ENCODE assay signal across 10 mouse cellular contexts in the genomic region with DNA sequence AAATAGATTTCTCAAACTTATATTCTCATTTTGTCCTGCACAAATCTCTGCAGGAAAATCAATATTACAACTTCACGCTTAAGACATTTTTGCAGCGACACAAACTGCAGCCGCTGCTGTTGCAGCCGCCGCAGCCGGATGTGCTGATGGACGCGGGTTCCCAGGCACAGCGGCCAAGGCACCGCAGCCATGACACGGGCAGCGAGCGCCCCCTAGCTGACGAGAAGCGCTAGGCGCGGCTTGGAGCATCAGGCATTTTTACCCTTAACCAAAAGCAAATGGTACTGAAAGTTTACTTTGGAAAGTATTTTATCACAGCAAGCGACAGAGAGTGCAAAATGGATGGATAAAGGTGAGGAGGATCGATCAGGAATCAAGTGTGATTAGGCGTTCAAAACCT. TPM values are rescaled to one million over a fixed set of nuclear protein-coding genes. Genes with fewer than 3 reads are reported as not detected.
DNase-seq lines count a peak whose midpoint lies in the region; ATAC-seq and TF ChIP-seq lines count a peak whose summit lies in the region.
"Had no signal": no experiment of that assay in that cellular context is flagged by ENCODE, and none has a peak within 500 bp of the region (broad histone marks: within the 10 kb centered on the region; RNA-seq: fewer than 3 reads in every experiment).

No protein-coding gene starts in this region.

- H3K9ac ChIP-seq in liver, embryonic 12.5 days, result no peak overlapping the region
- H3K9ac ChIP-seq in embryonic facial prominence, embryonic 13.5 days, result peak overlapping the region; percentile 100
- no peak overlapping the region for H3K9ac ChIP-seq in heart, embryonic 15.5 days
- H3K9ac ChIP-seq in kidney, postnatal 0 days (ENCODE audit: low read depth, low read length), result no peak overlapping the region
- H3K9ac ChIP-seq in liver, embryonic 11.5 days (ENCODE audit: low read depth, low read length), result no peak overlapping the region
- no peak overlapping the region for H3K9ac ChIP-seq in neural tube, embryonic 12.5 days
- H3K9ac ChIP-seq in stomach, embryonic 16.5 days (ENCODE audit: low read length), result no peak overlapping the region

- no peaks in the 10 kb centered on the region; the same call in 1 of the 2 replicates for H3K4me1 ChIP-seq in liver, embryonic 12.5 days
- H3K4me1 ChIP-seq in embryonic facial prominence, embryonic 13.5 days, result peaks cover 68% of the 10 kb centered on the region
- H3K4me1 ChIP-seq in heart, embryonic 15.5 days (replicated peaks), result peaks cover 7% of the 10 kb centered on the region
- H3K4me1 ChIP-seq in kidney, postnatal 0 days (replicated peaks; ENCODE audit: insufficient read depth, low read length), result no peaks in the 10 kb centered on the region
- H3K4me1 ChIP-seq in liver, embryonic 11.5 days (replicated peaks; ENCODE audit: control insufficient read depth, insufficient read depth, low read length), result no peaks in the 10 kb centered on the region
- peaks cover 55% of the 10 kb centered on the region for H3K4me1 ChIP-seq in neural tube, embryonic 12.5 days
- no peaks in the 10 kb centered on the region for H3K4me1 ChIP-seq in stomach, embryonic 16.5 days (ENCODE audit: control insufficient read depth, insufficient read depth, low read length)

- WGBS in liver, embryonic 12.5 days (ENCODE audit: insufficient replicate concordance), result 2% methylated on average over 20 of the region's 20 CpGs
- WGBS in embryonic facial prominence, embryonic 13.5 days, result under 1% methylated on average over 20 of the region's 20 CpGs
- under 1% methylated on average over 20 of the region's 20 CpGs for WGBS in heart, embryonic 15.5 days
- WGBS in kidney, postnatal 0 days, result under 1% methylated on average over 20 of the region's 20 CpGs
- 2% methylated on average over 20 of the region's 20 CpGs for WGBS in liver, embryonic 11.5 days
- WGBS in neural tube, embryonic 12.5 days, result 3% methylated on average over 20 of the region's 20 CpGs
- WGBS in stomach, embryonic 16.5 days, result under 1% methylated on average over 20 of the region's 20 CpGs

- peak; percentile 99 for TF ChIP-seq CTCF in kidney, postnatal 0 days (IDR thresholded peaks at IDR 0.05; ENCODE audit: low read depth)

- no peak for ATAC-seq in liver, embryonic 12.5 days
- no peak for ATAC-seq in embryonic facial prominence, embryonic 13.5 days (ENCODE audit: insufficient number of reproducible peaks, insufficient read depth, low FRiP score, low TSS enrichment, low read depth)
- ATAC-seq in heart, embryonic 15.5 days (replicated peaks; ENCODE audit: insufficient number of reproducible peaks, insufficient read depth, low FRiP score, low read depth), result no peak
- ATAC-seq in kidney, postnatal 0 days (replicated peaks; ENCODE audit: low FRiP score, low read depth), result no peak; the same call in 1 of the 2 replicates
- ATAC-seq in liver, embryonic 11.5 days (replicated peaks; ENCODE audit: low FRiP score), result no peak
- no peak for ATAC-seq in neural tube, embryonic 12.5 days (ENCODE audit: low FRiP score, low read depth)
- no peak for ATAC-seq in stomach, embryonic 16.5 days (ENCODE audit: insufficient read depth, low FRiP score)

- no peaks in the 10 kb centered on the region for H3K9me3 ChIP-seq in liver, embryonic 12.5 days (replicated peaks)
- H3K9me3 ChIP-seq in embryonic facial prominence, embryonic 13.5 days, result no peaks in the 10 kb centered on the region
- no peaks in the 10 kb centered on the region for H3K9me3 ChIP-seq in heart, embryonic 15.5 days (replicated peaks)
- H3K9me3 ChIP-seq in kidney, postnatal 0 days (replicated peaks; ENCODE audit: low read length), result no peaks in the 10 kb centered on the region
- no peaks in the 10 kb centered on the region for H3K9me3 ChIP-seq in liver, embryonic 11.5 days (ENCODE audit: control insufficient read depth, low read length)
- no peaks in the 10 kb centered on the region for H3K9me3 ChIP-seq in neural tube, embryonic 12.5 days
- H3K9me3 ChIP-seq in stomach, embryonic 16.5 days (replicated peaks; ENCODE audit: control insufficient read depth, low read length), result no peaks in the 10 kb centered on the region

- no peaks in the 10 kb centered on the region for H3K36me3 ChIP-seq in liver, embryonic 12.5 days
- H3K36me3 ChIP-seq in embryonic facial prominence, embryonic 13.5 days, result no peaks in the 10 kb centered on the region
- no peaks in the 10 kb centered on the region for H3K36me3 ChIP-seq in heart, embryonic 15.5 days
- no peaks in the 10 kb centered on the region for H3K36me3 ChIP-seq in kidney, postnatal 0 days (ENCODE audit: insufficient read depth, low read length)
- no peaks in the 10 kb centered on the region for H3K36me3 ChIP-seq in liver, embryonic 11.5 days (ENCODE audit: control insufficient read depth, insufficient read depth, low read length)
- no peaks in the 10 kb centered on the region for H3K36me3 ChIP-seq in neural tube, embryonic 12.5 days
- H3K36me3 ChIP-seq in stomach, embryonic 16.5 days (ENCODE audit: control insufficient read depth, insufficient read depth, low read length), result no peaks in the 10 kb centered on the region
- H3K36me3 ChIP-seq: G1E had no signal

- peaks cover 86% of the 10 kb centered on the region for H3K27me3 ChIP-seq in liver, embryonic 12.5 days (replicated peaks)
- no peaks in the 10 kb centered on the region for H3K27me3 ChIP-seq in embryonic facial prominence, embryonic 13.5 days
- H3K27me3 ChIP-seq in heart, embryonic 15.5 days, result peaks cover 46% of the 10 kb centered on the region
- peaks cover 21% of the 10 kb centered on the region for H3K27me3 ChIP-seq in kidney, postnatal 0 days (ENCODE audit: insufficient read depth, low read length)
- peaks cover 53% of the 10 kb centered on the region for H3K27me3 ChIP-seq in liver, embryonic 11.5 days (replicated peaks; ENCODE audit: control insufficient read depth, insufficient read depth, low read length)
- H3K27me3 ChIP-seq in neural tube, embryonic 12.5 days (replicated peaks), result peaks cover 7% of the 10 kb centered on the region
- 0 out of 2 replicates have a peak, but pooled peaks cover 4% of the 10 kb centered on the region for H3K27me3 ChIP-seq in stomach, embryonic 16.5 days (ENCODE audit: control insufficient read depth, insufficient read depth, low read length)

- no peak overlapping the region for H3K4me3 ChIP-seq in liver, embryonic 12.5 days
- peak overlapping the region; percentile 97 for H3K4me3 ChIP-seq in embryonic facial prominence, embryonic 13.5 days
- no peak overlapping the region for H3K4me3 ChIP-seq in heart, embryonic 15.5 days
- no peak overlapping the region for H3K4me3 ChIP-seq in kidney, postnatal 0 days (replicated peaks; ENCODE audit: low read depth, low read length)
- H3K4me3 ChIP-seq in liver, embryonic 11.5 days (ENCODE audit: low read depth, low read length), result no peak overlapping the region
- peak overlapping the region; percentile 18; the same call in 1 of the 2 replicates for H3K4me3 ChIP-seq in neural tube, embryonic 12.5 days
- H3K4me3 ChIP-seq in stomach, embryonic 16.5 days (replicated peaks; ENCODE audit: low read length), result no peak overlapping the region
- H3K4me3 ChIP-seq: myocyte had no signal

- DNase-seq in liver, result peak; percentile 75
- peak; percentile 89 for DNase-seq in kidney, postnatal 0 days (ENCODE audit: low spot score)
- peak; percentile 74 for DNase-seq in liver, embryonic 11.5 days (ENCODE audit: low spot score)

- no peak overlapping the region for H3K4me2 ChIP-seq in liver, embryonic 12.5 days
- H3K4me2 ChIP-seq in embryonic facial prominence, embryonic 13.5 days, result peak overlapping the region; percentile 93
- H3K4me2 ChIP-seq in heart, embryonic 15.5 days, result peak overlapping the region; percentile 1; the same call in 1 of the 2 replicates
- H3K4me2 ChIP-seq in kidney, postnatal 0 days (ENCODE audit: low read length), result no peak overlapping the region
- H3K4me2 ChIP-seq in liver, embryonic 11.5 days, result 0 out of 2 replicates have a peak overlapping the region, but pooled peaks have one; percentile 14
- peak overlapping the region; percentile 81 for H3K4me2 ChIP-seq in neural tube, embryonic 12.5 days (replicated peaks)
- H3K4me2 ChIP-seq in stomach, embryonic 16.5 days (ENCODE audit: low read depth, low read length), result peak overlapping the region; percentile 18; the same call in 1 of the 2 replicates

- H3K27ac ChIP-seq in liver, embryonic 12.5 days, result no peak overlapping the region
- H3K27ac ChIP-seq in embryonic facial prominence, embryonic 13.5 days, result peak overlapping the region; percentile 66
- no peak overlapping the region for H3K27ac ChIP-seq in heart, embryonic 15.5 days
- H3K27ac ChIP-seq in kidney, postnatal 0 days, result no peak overlapping the region
- H3K27ac ChIP-seq in liver, embryonic 11.5 days (ENCODE audit: low read depth, low read length), result no peak overlapping the region
- H3K27ac ChIP-seq in neural tube, embryonic 12.5 days, result no peak overlapping the region
- H3K27ac ChIP-seq in stomach, embryonic 16.5 days (ENCODE audit: low read length), result no peak overlapping the region

RNA-seq across cellular contexts. Expression of a gene that starts 4.7 kb away (rescaled TPM):
- 0.30 and 0.31 TPM in 2 replicates for polyA plus RNA-seq in liver, embryonic 12.5 days (2016; fragmentation: Nextera tagmentation; extraction: Ambion mirVana)
- polyA plus RNA-seq in embryonic facial prominence, embryonic 13.5 days (2015; fragmentation: Nextera tagmentation; extraction: Ambion mirVana), result 35.7 and 40.6 TPM in 2 replicates
- 4.6 and 9.3 TPM in 2 replicates for polyA plus RNA-seq in heart, embryonic 15.5 days (2015; fragmentation: Nextera tagmentation; extraction: Ambion mirVana)
- polyA plus RNA-seq in kidney, postnatal 0 days (2015; fragmentation: Nextera tagmentation; extraction: Ambion mirVana), result 2.2 and 2.4 TPM in 2 replicates
- 0.53 and 0.90 TPM in 2 replicates for polyA plus RNA-seq in liver, embryonic 11.5 days (2014; fragmentation: Nextera tagmentation; extraction: Ambion mirVana)
- polyA plus RNA-seq in neural tube, embryonic 12.5 days (2016; fragmentation: Nextera tagmentation; extraction: Ambion mirVana), result 25.9 and 27.1 TPM in 2 replicates
- 2.3 and 2.6 TPM in 2 replicates for polyA plus RNA-seq in stomach, embryonic 16.5 days (2015; fragmentation: Nextera tagmentation; extraction: Ambion mirVana)
- polyA plus RNA-seq: G1E, myocyte had no signal

Comparison
In these comparisons a context has a peak if more than half of its experiments do, and no peak if none do; other contexts are left out.
1. H3K4me2 ChIP-seq: peak in embryonic facial prominence, embryonic 13.5 days (single experiment), heart, embryonic 15.5 days (single experiment), liver, embryonic 11.5 days (single experiment), neural tube, embryonic 12.5 days (single experiment) and stomach, embryonic 16.5 days (single experiment); none in liver, embryonic 12.5 days (single experiment) and kidney, postnatal 0 days (single experiment).
2. H3K4me3 ChIP-seq: peak in embryonic facial prominence, embryonic 13.5 days (single experiment) and neural tube, embryonic 12.5 days (single experiment); none in liver, embryonic 12.5 days (single experiment), heart, embryonic 15.5 days (single experiment), kidney, postnatal 0 days (single experiment), liver, embryonic 11.5 days (single experiment) and stomach, embryonic 16.5 days (single experiment).
3. Peak in every context shown above with its lines, with median percentiles within 50 percentile points of each other: DNase-seq.